Mouse (Mus musculus) midbrain, postnatal 0 days (tissue): ENCODE results near the gene Hrct1. TPM values are rescaled to one million over a fixed set of nuclear protein-coding genes. Genes with fewer than 3 reads are reported as not detected.

Source experiments
- ATAC-seq: fragments of 200-750 bp; cut with Nextera tagmentation; 2 replicates; pipeline ENCODE4 v1.8.0; 2017; ENCODE audit warnings: moderate number of reproducible peaks, mild to moderate bottlenecking, moderate TSS enrichment, moderate library complexity; ENCODE audit not compliant: low FRiP score
- DNase-seq: peaks from one replicate; pipeline ENCODE4 v3.0.0-alpha.2; 2015; ENCODE audit warnings: low spot score
- H3K27ac ChIP-seq: fragments of 300-500 bp; sonication (generic); 2 replicates; pipeline ENCODE4 v1.5.1; 2014; ENCODE audit warnings: low read depth, mild to moderate bottlenecking, low read length, mixed read lengths
- H3K27me3 ChIP-seq: fragments of 300-500 bp; sonication (generic); 2 replicates; pipeline ENCODE4 v1.6.1; 2014; ENCODE audit warnings: low read length, control low read depth, mixed read lengths; ENCODE audit not compliant: insufficient read depth
- H3K36me3 ChIP-seq: fragments of 300-500 bp; sonication (generic); 2 replicates; pipeline ENCODE4 v1.6.1; 2014; ENCODE audit warnings: low read length, control low read depth, mixed read lengths; ENCODE audit not compliant: insufficient read depth
- H3K4me1 ChIP-seq: fragments of 300-500 bp; sonication (generic); 2 replicates; pipeline ENCODE4 v1.6.1; 2014; ENCODE audit warnings: mild to moderate bottlenecking, control low read depth, antibody characterized with exemption, low read length, mixed read lengths; ENCODE audit not compliant: insufficient read depth
- H3K4me2 ChIP-seq: fragments of 300-500 bp; sonication (generic); 2 replicates; pipeline ENCODE4 v1.6.1; 2014; ENCODE audit warnings: low read depth, mild to moderate bottlenecking, low read length, mixed read lengths; ENCODE audit not compliant: poor library complexity, severe bottlenecking
- H3K4me3 ChIP-seq: fragments of 300-500 bp; sonication (generic); 2 replicates; pipeline ENCODE4 v1.5.1; 2014; ENCODE audit warnings: low read depth, mild to moderate bottlenecking, low read length, moderate library complexity
- H3K9ac ChIP-seq: fragments of 300-500 bp; sonication (generic); replicated peaks from 2 replicates; pipeline ENCODE4 v1.6.1; 2014; ENCODE audit warnings: mild to moderate bottlenecking, low read length, moderate library complexity, mixed read lengths; ENCODE audit not compliant: poor library complexity, severe bottlenecking
- H3K9me3 ChIP-seq: fragments of 300-500 bp; sonication (generic); 2 replicates; pipeline ENCODE4 v1.6.1; 2016; ENCODE audit warnings: low read length, control low read depth
- CTCF ChIP-seq: IDR thresholded peaks from 2 replicates; pipeline ENCODE4 v1.5.1; 2016; ENCODE audit warnings: antibody characterized with exemption, mild to moderate bottlenecking
- WGBS: fragments of 180-500 bp; shearing (Covaris S2); extraction: QIAGEN DNeasy Blood & Tissue Kit; methylation state at CpG from one replicate; pipeline ENCODE4 v1.1.7; 2014; 5-methylcytosine and 5-hydroxymethylcytosine counted together
- polyA plus RNA-seq: library from polyadenylated mRNA; unstranded; fragments of >200 nt; fragmentation: Nextera tagmentation; extraction: Ambion mirVana; gene quantifications from 2 replicates; pipeline ENCODE4 v1.2.1, GENCODE M21; 2015
- total RNA-seq: library from RNA; depleted of rRNA; stranded (reverse); fragments of >200 nt; gene quantifications from 2 replicates; pipeline ENCODE4 v1.2.3, GENCODE M21; 2014

Hrct1 gene
- total and polyA plus RNA-seq, 2 experiments from 2014 or later, result 0.72 to 1.1 TPM

DNA sequence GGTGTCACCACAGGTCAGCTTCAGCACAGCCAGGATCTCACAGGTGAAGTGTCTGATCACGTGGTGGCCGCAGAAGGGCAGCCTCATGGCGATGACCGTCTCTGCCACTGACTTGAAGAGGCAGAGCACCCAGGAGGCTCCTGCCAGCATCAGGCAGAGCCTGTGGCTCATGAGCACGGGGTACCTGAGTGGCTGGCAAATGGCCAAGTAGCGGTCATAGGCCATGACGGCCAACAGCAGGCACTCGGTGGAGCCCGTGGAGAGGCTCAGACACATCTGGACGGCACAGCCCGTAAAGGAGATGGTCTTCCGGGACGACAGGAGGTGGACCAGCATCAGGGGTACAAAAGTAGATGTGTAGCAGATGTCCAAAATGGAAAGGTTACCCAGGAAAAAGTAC lies 21.0 kb upstream of the Hrct1 start:
- H3K36me3 ChIP-seq, result no peaks in the 10 kb centered on the region
- H3K27me3 ChIP-seq, result no peaks in the 10 kb centered on the region
- no peak for DNase-seq
- ATAC-seq, result no peak
- WGBS, result 84% methylated on average over 13 of the region's 13 CpGs
- no peak for TF ChIP-seq CTCF
- no peak overlapping the region for H3K27ac ChIP-seq
- no peaks in the 10 kb centered on the region for H3K4me1 ChIP-seq
- H3K4me2 ChIP-seq, result no peak overlapping the region
- H3K9ac ChIP-seq, result no peak overlapping the region
- H3K4me3 ChIP-seq, result no peak overlapping the region
- H3K9me3 ChIP-seq, result no peaks in the 10 kb centered on the region

DNA sequence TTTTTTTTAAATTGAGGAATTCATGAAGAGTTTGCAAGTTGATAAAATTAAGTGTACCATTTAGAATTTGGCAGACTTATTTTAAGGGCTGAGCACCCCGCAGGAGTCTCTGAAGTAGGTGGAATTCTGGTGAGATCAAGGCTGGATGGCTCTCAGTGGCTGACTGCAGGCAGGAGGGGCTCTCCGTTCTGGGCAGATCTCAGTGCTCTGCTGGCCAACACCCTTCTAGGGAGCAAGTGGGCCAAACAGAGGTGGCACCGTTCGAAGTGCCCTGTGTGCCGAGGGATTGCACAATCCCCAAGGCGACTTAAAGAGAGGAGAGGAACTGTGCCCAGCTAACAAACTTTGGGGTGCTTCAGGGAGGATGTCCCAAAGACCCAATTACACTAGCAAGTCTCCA lies 17.1 kb upstream of the Hrct1 start, which contains the start of gene Olfr71:
Olfr71 (minus strand) TSS at position 387 of the 400 bp plus-strand sequence.
- no peak within 1 kb of the TSS for H3K27ac ChIP-seq
- H3K4me2 ChIP-seq, result no peak within 1 kb of the TSS
- H3K4me1 ChIP-seq, result no peaks in the 10 kb centered on the region
- TF ChIP-seq CTCF, result no peak
- no peak for ATAC-seq
- no peaks in the 10 kb centered on the region for H3K36me3 ChIP-seq
- DNase-seq, result no peak
- H3K9ac ChIP-seq, result no peak within 1 kb of the TSS
- H3K4me3 ChIP-seq, result no peak within 1 kb of the TSS
- 77% methylated on average over 6 of the region's 6 CpGs for WGBS
- H3K27me3 ChIP-seq, result no peaks in the 10 kb centered on the region
- no peaks in the 10 kb centered on the region for H3K9me3 ChIP-seq

DNA sequence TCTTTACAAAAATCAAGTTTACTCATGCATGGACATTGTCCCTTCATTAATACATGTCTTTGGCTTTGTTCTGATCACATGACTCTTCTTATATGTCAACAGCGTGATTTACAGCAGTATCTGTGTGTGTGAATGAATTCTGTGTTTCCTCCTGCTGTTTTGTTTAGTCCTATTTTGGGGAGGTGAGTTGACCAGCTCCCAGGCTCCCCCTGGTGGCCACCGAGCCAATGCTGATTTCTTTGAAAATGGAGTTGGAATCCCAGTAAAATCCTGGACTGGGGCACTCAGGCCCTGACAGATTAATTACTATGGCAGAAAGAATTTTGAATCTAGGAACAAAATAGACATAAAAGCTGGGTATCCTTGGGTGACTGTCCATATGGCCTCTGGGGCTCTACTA lies 15.2 kb upstream of the Hrct1 start:
- Histone ChIP-seq H3K9ac (no peak overlapping the region), H3K9me3 (no peaks in the 10 kb centered on the region), H3K27ac (no peak overlapping the region), H3K4me3 (no peak overlapping the region), H3K27me3 (no peaks in the 10 kb centered on the region), H3K4me1 (no peaks in the 10 kb centered on the region), H3K36me3 (no peaks in the 10 kb centered on the region), H3K4me2 (no peak overlapping the region)
- TF ChIP-seq CTCF, result peak; percentile 88
- 0% methylated on average over 2 of the region's 2 CpGs for WGBS
- ATAC-seq, result no peak
- peak; percentile 65 for DNase-seq

DNA sequence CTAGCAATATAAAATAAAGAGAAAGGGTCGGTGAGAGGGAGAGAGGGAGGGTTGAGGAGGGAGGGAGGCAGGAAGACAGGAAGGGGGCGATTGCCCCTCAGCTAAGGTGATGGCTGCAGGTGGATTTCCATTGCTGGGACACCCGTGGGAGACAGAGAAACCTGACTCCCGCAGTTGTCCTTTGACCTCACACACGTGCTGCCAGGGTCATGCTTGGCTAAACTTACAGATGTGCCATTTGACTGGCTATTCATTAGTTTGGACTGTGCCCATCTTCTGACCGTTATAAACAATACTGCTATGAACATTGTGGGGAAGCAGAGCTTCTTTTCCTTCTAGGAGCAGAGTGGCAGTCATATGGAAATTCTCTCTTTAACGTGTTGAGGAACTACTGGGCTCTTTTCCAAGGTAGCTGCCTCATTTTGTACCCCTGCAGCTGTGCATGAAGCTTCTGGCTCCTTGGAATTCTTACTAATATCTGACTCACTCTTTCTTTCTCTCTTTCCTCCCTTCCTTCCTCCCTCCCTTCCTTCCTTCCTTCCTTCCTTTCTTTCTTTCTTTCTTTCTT lies 13.3 kb upstream of the Hrct1 start:
- Histone ChIP-seq H3K4me2 (no peak overlapping the region), H3K27me3 (no peaks in the 10 kb centered on the region), H3K9ac (no peak overlapping the region), H3K9me3 (no peaks in the 10 kb centered on the region), H3K36me3 (no peaks in the 10 kb centered on the region), H3K27ac (no peak overlapping the region), H3K4me1 (no peaks in the 10 kb centered on the region), H3K4me3 (no peak overlapping the region)
- DNase-seq (no peak), ATAC-seq (no peak)
- 42% methylated on average over 7 of the region's 7 CpGs for WGBS
- no peak for TF ChIP-seq CTCF

DNA sequence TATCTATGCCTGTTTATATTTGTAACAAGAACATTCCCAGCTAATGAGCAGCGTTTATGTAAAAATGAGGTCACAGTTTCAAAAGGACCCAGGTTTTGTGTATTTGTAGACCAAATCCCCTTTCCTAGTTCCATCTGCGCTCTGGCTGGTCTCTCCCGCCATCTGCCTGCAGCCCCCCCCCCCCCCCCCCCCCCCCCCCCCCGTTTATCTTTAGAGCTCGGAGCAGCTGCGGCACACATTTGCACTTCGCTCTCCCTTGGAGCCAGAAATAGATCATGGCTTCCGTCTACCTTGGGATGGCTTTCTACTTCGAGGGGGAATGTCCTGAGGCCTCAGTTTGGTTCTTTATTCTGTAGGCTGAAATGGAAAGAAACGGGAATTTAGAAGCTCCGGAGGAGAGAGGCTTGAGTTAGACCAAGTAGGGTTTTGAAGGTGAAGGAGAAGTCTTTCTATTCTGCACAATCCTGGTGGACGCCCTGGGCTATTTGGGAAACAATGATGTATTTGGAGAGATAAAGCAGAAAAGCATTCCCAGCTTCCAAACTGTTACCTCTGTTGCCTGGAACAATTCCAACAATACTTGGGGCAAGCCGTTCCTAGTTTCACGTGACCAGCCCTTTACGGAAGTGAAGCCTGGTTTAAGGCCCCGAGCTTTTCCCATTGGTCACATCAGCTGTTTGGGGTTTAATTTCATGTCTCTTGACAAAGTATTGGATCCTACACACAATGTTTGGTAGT lies 6.3 kb upstream of the Hrct1 start:
- 53% methylated on average over 14 of the region's 16 CpGs for WGBS

DNA sequence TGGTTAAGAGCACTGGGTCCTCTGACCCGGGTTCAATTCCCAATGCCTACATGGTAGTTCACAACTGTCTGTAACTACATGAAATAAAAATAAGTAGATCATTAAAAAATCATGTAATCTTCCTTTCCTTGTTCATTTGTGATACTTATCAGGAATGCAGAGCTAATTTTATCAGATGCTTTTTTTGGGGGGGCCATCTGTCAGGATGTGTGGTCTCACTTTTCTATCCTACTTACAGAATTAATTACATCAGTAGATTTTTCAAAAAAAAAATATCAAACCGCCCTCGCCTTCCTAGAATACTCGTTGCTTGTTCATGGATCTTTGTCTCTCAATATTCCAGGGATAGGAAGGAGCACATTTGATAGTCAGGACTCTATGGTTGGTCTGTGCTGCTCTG lies 4.8 kb upstream of the Hrct1 start:
- Histone ChIP-seq H3K27me3 (no peaks in the 10 kb centered on the region), H3K4me1 (no peaks in the 10 kb centered on the region), H3K9me3 (no peaks in the 10 kb centered on the region), H3K36me3 (no peaks in the 10 kb centered on the region), H3K27ac (no peak overlapping the region), H3K4me3 (no peak overlapping the region), H3K4me2 (no peak overlapping the region), H3K9ac (no peak overlapping the region)
- DNase-seq, result no peak
- WGBS, result 84% methylated on average over 4 of the region's 4 CpGs
- no peak for TF ChIP-seq CTCF
- no peak for ATAC-seq

More for the DNA sequence above, 6.3 kb upstream of the Hrct1 start:
- Histone ChIP-seq H3K27ac (no peak overlapping the region), H3K9ac (no peak overlapping the region), H3K4me1 (no peaks in the 10 kb centered on the region), H3K9me3 (no peaks in the 10 kb centered on the region), H3K27me3 (no peaks in the 10 kb centered on the region), H3K4me3 (no peak overlapping the region), H3K4me2 (no peak overlapping the region), H3K36me3 (no peaks in the 10 kb centered on the region)
- no peak for ATAC-seq
- no peak for TF ChIP-seq CTCF
- DNase-seq, result peak; percentile 18
